Mouse (Mus musculus): ENCODE results near the gene Fndc10. TPM values are rescaled to one million over a fixed set of nuclear protein-coding genes. Genes with fewer than 3 reads are reported as not detected.
A peak's percentile ranks its signal among the peaks of the same experiment; 100 is the strongest.

Fndc10 gene
- polyA plus RNA-seq, 1 experiment from 2014 or later: 1.1 TPM

DNA sequence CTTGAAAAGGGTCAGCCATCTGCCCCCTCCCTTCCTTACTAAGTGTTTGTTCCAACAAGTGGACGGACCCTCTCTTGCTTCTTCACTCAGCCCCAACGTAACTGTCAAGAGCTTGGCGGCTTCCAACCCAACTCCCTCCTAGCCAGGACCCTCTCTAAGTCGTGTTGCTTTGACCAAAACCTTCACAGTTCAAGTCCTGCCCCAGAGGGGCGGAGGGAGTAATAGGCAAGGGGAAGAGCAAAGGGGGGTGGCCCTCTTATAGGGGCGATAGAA, 40.0 kb upstream of the Fndc10 start:
- Histone ChIP-seq H3K9me3 (replicated peaks; ENCODE audit: control insufficient read depth, low read length) (no peaks in the 10 kb centered on the region), H3K9ac (ENCODE audit: low read length) (peak overlapping the region; percentile 81), H3K27me3 (ENCODE audit: control insufficient read depth, insufficient read depth, low read length) (peaks cover 23% of the 10 kb centered on the region), H3K27ac (ENCODE audit: low read length) (peak overlapping the region; percentile 79), H3K4me1 (ENCODE audit: control insufficient read depth, insufficient read depth, low read length) (peaks cover 36% of the 10 kb centered on the region), H3K36me3 (ENCODE audit: control insufficient read depth, insufficient read depth) (peaks cover 18% of the 10 kb centered on the region), H3K4me3 (ENCODE audit: low read length) (peak overlapping the region; percentile 61), H3K4me2 (ENCODE audit: low read depth, low read length) (peak overlapping the region; percentile 88)
- 2% methylated on average over 6 of the region's 6 CpGs for WGBS
- ATAC-seq (replicated peaks; ENCODE audit: extremely low read depth, insufficient read depth, low FRiP score): no peak

DNA sequence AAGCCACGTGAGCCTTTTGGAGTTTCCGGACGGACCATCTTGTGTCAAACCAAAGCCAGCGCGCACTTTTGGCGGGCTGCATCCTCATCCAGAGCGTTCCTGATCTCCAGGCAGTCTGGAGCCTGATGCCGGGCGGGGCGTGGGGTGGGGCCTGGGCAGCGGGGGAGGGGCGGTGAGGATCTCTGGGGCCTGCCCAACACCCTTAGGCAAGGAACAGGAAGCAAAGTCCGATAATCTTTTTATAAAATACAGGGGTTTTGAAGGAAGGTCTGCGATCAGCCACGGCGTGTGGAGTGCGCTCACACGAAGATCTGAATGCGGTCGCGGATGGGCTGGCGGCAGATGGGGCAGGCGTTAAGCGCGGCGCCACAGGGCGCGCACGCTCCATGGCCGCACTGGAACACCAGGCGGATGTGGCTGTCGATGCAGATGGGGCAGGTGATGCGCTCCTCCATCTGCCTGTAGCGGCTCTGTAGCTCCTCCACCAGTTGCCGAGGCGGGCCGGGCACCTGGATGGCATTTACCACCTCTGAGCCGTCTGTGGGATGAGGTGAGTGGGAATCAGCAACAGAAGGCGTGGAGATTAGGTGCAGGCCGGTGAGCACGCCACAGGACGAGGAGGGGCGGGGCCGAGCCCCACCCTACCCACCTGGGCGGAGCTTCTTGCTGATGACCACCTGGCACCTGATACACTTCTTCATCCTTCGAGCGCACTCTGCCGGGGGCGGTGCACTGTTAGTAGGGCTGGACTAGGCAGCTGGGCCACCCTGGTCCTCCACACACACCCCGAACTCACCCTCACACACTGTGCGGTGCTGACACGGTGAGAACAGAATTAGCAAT, 39.5 kb upstream of the Fndc10 start:
- no peaks in the 10 kb centered on the region for H3K9me3 ChIP-seq (replicated peaks; ENCODE audit: control insufficient read depth, low read length)
- peak overlapping the region; percentile 61 for H3K4me3 ChIP-seq (ENCODE audit: low read length)
- peak overlapping the region; percentile 81 for H3K9ac ChIP-seq (ENCODE audit: low read length)
- H3K4me1 ChIP-seq (ENCODE audit: control insufficient read depth, insufficient read depth, low read length): peaks cover 36% of the 10 kb centered on the region
- no peak; the same call in 1 of the 2 replicates for ATAC-seq (replicated peaks; ENCODE audit: extremely low read depth, insufficient read depth, low FRiP score)
- peaks cover 23% of the 10 kb centered on the region for H3K27me3 ChIP-seq (ENCODE audit: control insufficient read depth, insufficient read depth, low read length)
- H3K36me3 ChIP-seq (ENCODE audit: control insufficient read depth, insufficient read depth): peaks cover 13% of the 10 kb centered on the region
- WGBS: 3% methylated on average over 52 of the region's 52 CpGs
- peak overlapping the region; percentile 88 for H3K4me2 ChIP-seq (ENCODE audit: low read depth, low read length)
- H3K27ac ChIP-seq (ENCODE audit: low read length): peak overlapping the region; percentile 79; the same call in 1 of the 2 replicates

DNA sequence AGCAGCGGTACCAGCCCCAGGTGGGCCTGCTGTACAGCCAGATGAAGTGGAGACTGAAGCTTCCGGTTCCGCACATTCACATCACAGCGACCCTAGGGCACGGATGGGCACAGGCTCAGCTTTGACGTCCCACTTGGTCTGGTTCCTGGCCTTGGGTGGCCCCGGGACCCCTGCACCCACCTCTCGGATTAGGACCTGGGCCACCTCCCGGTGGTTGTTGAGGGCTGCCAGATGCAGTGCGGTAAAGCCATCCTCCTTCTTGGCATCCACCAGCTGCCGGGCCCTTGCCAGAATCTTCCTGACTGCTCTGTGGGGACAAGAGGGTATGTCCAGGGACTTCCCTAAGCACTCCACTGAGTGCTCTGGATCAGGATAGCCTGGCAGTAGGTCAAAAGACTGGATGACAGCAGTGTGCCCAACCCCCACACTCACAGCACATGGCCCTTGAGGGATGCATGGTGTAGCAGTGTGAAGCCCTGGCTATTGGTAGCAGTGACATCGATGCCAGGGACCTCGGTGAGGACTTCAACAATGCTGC, 37.9 kb upstream of the Fndc10 start:
- H3K27ac ChIP-seq (ENCODE audit: low read length): no peak overlapping the region
- no peak overlapping the region for H3K9ac ChIP-seq (ENCODE audit: low read length)
- H3K4me2 ChIP-seq (ENCODE audit: low read depth, low read length): no peak overlapping the region
- H3K4me3 ChIP-seq (ENCODE audit: low read length): no peak overlapping the region
- no peak for ATAC-seq (replicated peaks; ENCODE audit: extremely low read depth, insufficient read depth, low FRiP score)
- H3K27me3 ChIP-seq (ENCODE audit: control insufficient read depth, insufficient read depth, low read length): peaks cover 23% of the 10 kb centered on the region
- peaks cover 5% of the 10 kb centered on the region; the same call in 1 of the 2 replicates for H3K36me3 ChIP-seq (ENCODE audit: control insufficient read depth, insufficient read depth)
- WGBS: 87% methylated on average over 13 of the region's 13 CpGs
- H3K9me3 ChIP-seq (replicated peaks; ENCODE audit: control insufficient read depth, low read length): no peaks in the 10 kb centered on the region
- peaks cover 40% of the 10 kb centered on the region for H3K4me1 ChIP-seq (ENCODE audit: control insufficient read depth, insufficient read depth, low read length)

DNA sequence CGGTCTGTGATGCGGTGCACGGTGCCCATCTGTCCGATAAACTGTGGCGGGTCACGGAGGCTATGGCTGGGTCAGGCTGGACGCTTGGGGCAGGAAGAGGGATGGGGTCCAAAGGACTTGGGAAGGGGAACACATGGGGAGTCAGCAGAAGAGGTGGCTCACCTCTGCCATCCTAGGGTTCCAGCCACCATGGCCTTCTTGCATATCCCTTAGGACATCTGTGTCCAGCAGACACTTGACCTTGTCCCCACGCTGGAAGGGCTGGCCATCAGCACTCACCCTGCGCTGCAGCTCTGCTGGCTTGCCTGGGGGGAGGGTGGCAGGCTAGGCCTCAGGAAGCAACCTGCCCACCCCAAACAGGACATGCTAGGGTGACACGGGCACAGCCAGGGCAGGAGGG, 35.2 kb upstream of the Fndc10 start:
- ATAC-seq (replicated peaks; ENCODE audit: extremely low read depth, insufficient read depth, low FRiP score): no peak
- H3K27ac ChIP-seq (ENCODE audit: low read length): no peak overlapping the region
- peaks cover 22% of the 10 kb centered on the region for H3K4me1 ChIP-seq (ENCODE audit: control insufficient read depth, insufficient read depth, low read length)
- H3K9ac ChIP-seq (ENCODE audit: low read length): no peak overlapping the region
- no peak overlapping the region for H3K4me2 ChIP-seq (ENCODE audit: low read depth, low read length)
- peaks cover 5% of the 10 kb centered on the region; the same call in 1 of the 2 replicates for H3K36me3 ChIP-seq (ENCODE audit: control insufficient read depth, insufficient read depth)
- no peaks in the 10 kb centered on the region for H3K9me3 ChIP-seq (replicated peaks; ENCODE audit: control insufficient read depth, low read length)
- WGBS: 88% methylated on average over 10 of the region's 10 CpGs
- peaks cover 12% of the 10 kb centered on the region for H3K27me3 ChIP-seq (ENCODE audit: control insufficient read depth, insufficient read depth, low read length)
- H3K4me3 ChIP-seq (ENCODE audit: low read length): no peak overlapping the region

DNA sequence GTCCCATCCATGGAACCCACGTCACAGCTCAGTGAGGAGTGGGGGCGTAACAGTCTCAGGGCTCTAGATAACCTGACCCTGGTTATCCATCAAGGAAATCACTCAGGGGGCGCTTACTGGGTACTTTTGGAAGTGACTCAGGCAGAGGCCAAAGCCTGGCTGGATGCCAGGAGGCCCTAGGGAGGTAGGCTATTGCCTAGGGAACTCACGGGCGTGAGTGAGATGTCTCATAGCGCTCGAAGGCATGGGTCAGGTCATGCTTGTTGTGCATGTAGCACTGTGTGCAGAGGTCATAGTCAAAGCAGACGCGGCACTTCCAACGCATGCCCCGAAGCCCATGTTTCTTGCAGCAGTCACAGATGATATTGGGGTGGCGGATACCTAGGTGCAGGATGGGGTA, 33.5 kb upstream of the Fndc10 start:
- Histone ChIP-seq H3K27me3 (ENCODE audit: control insufficient read depth, insufficient read depth, low read length) (no peaks in the 10 kb centered on the region), H3K4me1 (ENCODE audit: control insufficient read depth, insufficient read depth, low read length) (peaks cover 8% of the 10 kb centered on the region), H3K36me3 (ENCODE audit: control insufficient read depth, insufficient read depth) (peaks cover 10% of the 10 kb centered on the region), H3K9ac (ENCODE audit: low read length) (no peak overlapping the region), H3K27ac (ENCODE audit: low read length) (no peak overlapping the region), H3K4me2 (ENCODE audit: low read depth, low read length) (no peak overlapping the region), H3K4me3 (ENCODE audit: low read length) (no peak overlapping the region), H3K9me3 (replicated peaks; ENCODE audit: control insufficient read depth, low read length) (no peaks in the 10 kb centered on the region)
- 51% methylated on average over 12 of the region's 12 CpGs for WGBS
- no peak for ATAC-seq (replicated peaks; ENCODE audit: extremely low read depth, insufficient read depth, low FRiP score)

DNA sequence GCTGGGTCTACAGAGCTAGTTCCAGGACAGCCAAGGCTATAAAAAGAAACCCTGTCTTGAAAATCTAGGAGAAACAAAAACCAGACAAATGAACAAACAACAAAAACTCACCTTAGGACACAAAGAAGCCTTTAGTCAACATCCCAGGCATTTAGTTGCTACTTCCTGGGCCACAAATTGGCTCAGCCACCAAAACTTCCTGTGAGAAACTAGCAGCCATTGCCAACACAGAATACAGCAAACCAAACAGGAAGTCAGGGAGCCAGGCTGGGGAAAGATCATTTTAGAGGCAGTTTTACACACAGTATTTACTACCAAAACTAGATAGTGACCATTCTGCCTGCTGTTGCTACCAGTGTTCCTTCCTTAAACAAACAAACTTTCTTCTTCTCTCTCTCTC, 27.2 kb upstream of the Fndc10 start:
- no peak overlapping the region for H3K4me2 ChIP-seq (ENCODE audit: low read depth, low read length)
- no peaks in the 10 kb centered on the region for H3K27me3 ChIP-seq (ENCODE audit: control insufficient read depth, insufficient read depth, low read length)
- H3K4me3 ChIP-seq (ENCODE audit: low read length): no peak overlapping the region
- peaks cover 10% of the 10 kb centered on the region for H3K4me1 ChIP-seq (ENCODE audit: control insufficient read depth, insufficient read depth, low read length)
- H3K9ac ChIP-seq (ENCODE audit: low read length): no peak overlapping the region
- H3K27ac ChIP-seq (ENCODE audit: low read length): peak overlapping the region; percentile 37; the same call in 1 of the 2 replicates
- no peak for ATAC-seq (replicated peaks; ENCODE audit: extremely low read depth, insufficient read depth, low FRiP score)
- no peaks in the 10 kb centered on the region for H3K9me3 ChIP-seq (replicated peaks; ENCODE audit: control insufficient read depth, low read length)
- H3K36me3 ChIP-seq (ENCODE audit: control insufficient read depth, insufficient read depth): peaks cover 6% of the 10 kb centered on the region

DNA sequence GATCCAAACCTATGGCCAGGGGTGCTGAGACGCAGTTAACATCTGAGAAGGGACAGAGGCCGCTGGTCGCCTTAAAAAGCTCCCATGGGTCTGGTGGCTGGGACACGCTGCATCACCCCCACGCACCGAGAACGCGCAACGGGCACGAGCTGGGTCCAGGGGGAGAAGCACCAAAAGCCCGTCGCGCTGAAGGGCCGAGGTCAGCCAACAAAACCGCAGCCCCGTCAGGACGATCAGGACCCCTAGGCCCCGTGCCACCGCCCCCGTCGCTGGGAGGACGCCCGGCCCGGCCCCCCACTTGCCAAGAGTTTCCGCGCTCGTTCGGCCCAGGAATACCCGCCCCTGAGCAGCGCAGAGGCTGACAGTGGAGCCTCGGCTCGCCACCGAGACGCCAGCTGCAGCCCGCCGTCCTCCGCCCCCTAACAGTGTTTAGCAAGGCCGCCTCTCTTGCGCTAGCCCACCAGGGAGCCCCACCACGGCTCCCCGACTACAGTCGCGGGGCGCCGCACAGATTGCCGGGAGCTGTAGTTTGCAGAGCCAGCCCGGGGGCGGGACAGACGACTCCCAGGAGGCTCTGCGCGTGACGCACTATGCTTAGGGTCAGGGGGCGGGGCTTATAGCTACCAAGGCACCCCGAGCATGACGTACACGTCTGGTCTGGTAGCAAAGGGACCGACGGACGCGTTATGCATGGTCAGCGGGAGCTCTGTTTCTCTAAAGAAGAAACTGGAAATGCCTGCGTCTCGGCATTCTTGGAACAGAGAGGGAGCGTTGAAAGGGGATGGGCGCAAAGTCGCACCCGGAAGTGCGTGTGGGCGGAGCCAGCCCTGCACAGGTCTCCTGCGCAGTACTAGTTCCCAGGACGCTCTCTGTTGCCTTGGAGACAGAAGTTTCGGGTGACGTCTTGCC, 25.2 kb upstream of the Fndc10 start, which contains the start of gene Mib2:
TSS of gene Mib2 (minus strand) at position 510 of the 909 bp plus-strand sequence.
- Histone ChIP-seq H3K9me3 (replicated peaks; ENCODE audit: control insufficient read depth, low read length) (no peaks in the 10 kb centered on the region), H3K36me3 (ENCODE audit: control insufficient read depth, insufficient read depth) (peaks cover 6% of the 10 kb centered on the region), H3K9ac (ENCODE audit: low read length) (peak within 1 kb of the TSS; percentile 89), H3K4me1 (ENCODE audit: control insufficient read depth, insufficient read depth, low read length) (peaks cover 10% of the 10 kb centered on the region), H3K4me2 (ENCODE audit: low read depth, low read length) (peak within 1 kb of the TSS; percentile 92), H3K27me3 (ENCODE audit: control insufficient read depth, insufficient read depth, low read length) (no peaks in the 10 kb centered on the region), H3K27ac (ENCODE audit: low read length) (peak within 1 kb of the TSS; percentile 73), H3K4me3 (ENCODE audit: low read length) (peak within 1 kb of the TSS; percentile 92)
- peak; percentile 99 for ATAC-seq (replicated peaks; ENCODE audit: extremely low read depth, insufficient read depth, low FRiP score)
- WGBS: under 1% methylated on average over 73 of the region's 73 CpGs

DNA sequence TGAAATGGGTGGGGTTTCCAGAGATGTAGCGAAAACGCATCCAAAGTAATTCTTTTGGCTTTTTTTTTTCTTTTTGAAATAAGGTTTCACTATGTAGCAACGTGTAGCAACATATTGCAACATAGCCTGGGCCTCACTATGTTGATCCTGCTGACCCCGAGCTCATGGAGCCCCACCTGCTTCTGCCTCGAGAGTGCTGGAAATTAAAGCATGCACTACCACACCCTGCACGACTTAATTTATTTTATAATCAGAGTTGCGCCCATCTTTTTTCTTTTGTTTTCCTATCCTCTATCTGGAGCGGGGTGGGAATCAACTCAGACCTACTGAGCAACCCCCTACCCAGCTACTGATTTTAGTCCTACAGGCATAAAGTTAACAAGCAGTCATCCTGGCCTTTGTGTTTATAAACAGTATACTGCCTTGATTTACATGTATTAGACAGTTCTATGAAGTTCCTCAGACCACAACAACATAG, 24.5 kb upstream of the Fndc10 start:
- H3K4me1 ChIP-seq (ENCODE audit: control insufficient read depth, insufficient read depth, low read length): peaks cover 10% of the 10 kb centered on the region
- peak overlapping the region; percentile 92 for H3K4me3 ChIP-seq (ENCODE audit: low read length)
- ATAC-seq (replicated peaks; ENCODE audit: extremely low read depth, insufficient read depth, low FRiP score): no peak
- no peak overlapping the region; the same call in 1 of the 2 replicates for H3K27ac ChIP-seq (ENCODE audit: low read length)
- H3K36me3 ChIP-seq (ENCODE audit: control insufficient read depth, insufficient read depth): peaks cover 6% of the 10 kb centered on the region
- peak overlapping the region; percentile 92 for H3K4me2 ChIP-seq (ENCODE audit: low read depth, low read length)
- H3K27me3 ChIP-seq (ENCODE audit: control insufficient read depth, insufficient read depth, low read length): no peaks in the 10 kb centered on the region
- peak overlapping the region; percentile 89 for H3K9ac ChIP-seq (ENCODE audit: low read length)
- H3K9me3 ChIP-seq (replicated peaks; ENCODE audit: control insufficient read depth, low read length): no peaks in the 10 kb centered on the region
- 3% methylated on average over 8 of the region's 8 CpGs for WGBS
